Mouse (Mus musculus): ENCODE measurements at regions not wholly inside any gene's neighbourhood (a gene's known extent, or its start where the extent isn't known, plus 50 kb on each side); places are given as distances from the start of the nearest gene placed in this dataset.

- 69% methylated on average over 1 of the region's 1 CpGs for WGBS
- ATAC-seq (ENCODE audit: low FRiP score, low read depth) = no peak
- no peak overlapping the region for H3K4me2 ChIP-seq (replicated peaks)
Observed at GRCm38 (mm10) chr14:101067082-101067481, 133.0 kb downstream of the Prr30 start.

GRCm38 (mm10) chr14:101056874-101057273, 143.3 kb downstream of the Prr30 start:
- H3K27ac ChIP-seq = no peak overlapping the region
- WGBS = 57% methylated on average over 2 of the region's 2 CpGs
- H3K4me1 ChIP-seq = peaks cover 26% of the 10 kb centered on the region
- H3K27me3 ChIP-seq = no peaks in the 10 kb centered on the region
- ATAC-seq (ENCODE audit: low FRiP score, low read depth) = no peak
- no peaks in the 10 kb centered on the region for H3K9me3 ChIP-seq
- no peak overlapping the region for H3K4me3 ChIP-seq
- H3K9ac ChIP-seq = no peak overlapping the region
- no peaks in the 10 kb centered on the region for H3K36me3 ChIP-seq
- no peak overlapping the region for H3K4me2 ChIP-seq (replicated peaks)

More at GRCm38 (mm10) chr14:101067082-101067481, 133.0 kb downstream of the Prr30 start:
- Histone ChIP-seq H3K9ac (no peak overlapping the region), H3K27ac (no peak overlapping the region), H3K4me3 (no peak overlapping the region), H3K36me3 (no peaks in the 10 kb centered on the region), H3K4me1 (peaks cover 7% of the 10 kb centered on the region), H3K9me3 (no peaks in the 10 kb centered on the region), H3K27me3 (no peaks in the 10 kb centered on the region)

GRCm38 (mm10) chr14:101055915-101056314, 144.2 kb downstream of the Prr30 start:
- Histone ChIP-seq H3K27me3 (no peaks in the 10 kb centered on the region), H3K9me3 (no peaks in the 10 kb centered on the region), H3K4me3 (no peak overlapping the region), H3K4me1 (peaks cover 30% of the 10 kb centered on the region), H3K36me3 (no peaks in the 10 kb centered on the region), H3K4me2 (replicated peaks) (peak overlapping the region; percentile 15), H3K9ac (no peak overlapping the region), H3K27ac (peak overlapping the region; percentile 53; the same call in 1 of the 2 replicates)
- 14% methylated on average over 3 of the region's 3 CpGs for WGBS
- ATAC-seq (ENCODE audit: low FRiP score, low read depth) = peak; percentile 83

- peaks cover 26% of the 10 kb centered on the region for H3K4me1 ChIP-seq
- no peaks in the 10 kb centered on the region for H3K27me3 ChIP-seq
- no peaks in the 10 kb centered on the region for H3K36me3 ChIP-seq
- no peak overlapping the region for H3K9ac ChIP-seq
- H3K4me3 ChIP-seq = no peak overlapping the region
- no peak overlapping the region for H3K27ac ChIP-seq
- no peak for ATAC-seq (ENCODE audit: low FRiP score, low read depth)
- H3K4me2 ChIP-seq (replicated peaks) = no peak overlapping the region
- H3K9me3 ChIP-seq = no peaks in the 10 kb centered on the region
- 67% methylated on average over 4 of the region's 4 CpGs for WGBS
Observed at GRCm38 (mm10) chr14:101054786-101055185, 145.3 kb downstream of the Prr30 start.

GRCm38 (mm10) chr14:101052760-101053159, 147.4 kb downstream of the Prr30 start:
- no peak for ATAC-seq (ENCODE audit: low FRiP score, low read depth)
- Histone ChIP-seq H3K9me3 (no peaks in the 10 kb centered on the region), H3K27ac (no peak overlapping the region), H3K4me2 (replicated peaks) (no peak overlapping the region), H3K4me3 (no peak overlapping the region), H3K9ac (no peak overlapping the region), H3K36me3 (no peaks in the 10 kb centered on the region), H3K27me3 (no peaks in the 10 kb centered on the region), H3K4me1 (peaks cover 26% of the 10 kb centered on the region)
- WGBS = 80% methylated on average over 2 of the region's 2 CpGs

- no peaks in the 10 kb centered on the region for H3K9me3 ChIP-seq
- no peak overlapping the region for H3K4me2 ChIP-seq (replicated peaks)
- no peaks in the 10 kb centered on the region for H3K27me3 ChIP-seq
- H3K27ac ChIP-seq = no peak overlapping the region
- ATAC-seq (ENCODE audit: low FRiP score, low read depth) = no peak
- peaks cover 9% of the 10 kb centered on the region for H3K4me1 ChIP-seq
- no peak overlapping the region for H3K9ac ChIP-seq
- H3K36me3 ChIP-seq = no peaks in the 10 kb centered on the region
- 93% methylated on average over 2 of the region's 2 CpGs for WGBS
- no peak overlapping the region for H3K4me3 ChIP-seq
Observed at GRCm38 (mm10) chr14:101050212-101050611, 149.9 kb downstream of the Prr30 start.

- no peak overlapping the region for H3K4me3 ChIP-seq
- ATAC-seq (ENCODE audit: low FRiP score, low read depth) = no peak
- 81% methylated on average over 4 of the region's 4 CpGs for WGBS
Observed at GRCm38 (mm10) chr14:101049664-101050203, 150.4 kb downstream of the Prr30 start.

GRCm38 (mm10) chr14:101043494-101043893, 156.6 kb downstream of the Prr30 start:
- Histone ChIP-seq H3K4me3 (no peak overlapping the region), H3K9ac (no peak overlapping the region), H3K9me3 (no peaks in the 10 kb centered on the region), H3K4me1 (no peaks in the 10 kb centered on the region), H3K36me3 (no peaks in the 10 kb centered on the region), H3K27ac (no peak overlapping the region), H3K4me2 (replicated peaks) (no peak overlapping the region), H3K27me3 (no peaks in the 10 kb centered on the region)
- no peak for ATAC-seq (ENCODE audit: low FRiP score, low read depth)
- 16% methylated on average over 4 of the region's 4 CpGs for WGBS

More at GRCm38 (mm10) chr14:101049664-101050203, 150.4 kb downstream of the Prr30 start:
- no peak overlapping the region for H3K9ac ChIP-seq
- 0 out of 2 replicates have a peak, but pooled peaks cover 6% of the 10 kb centered on the region for H3K4me1 ChIP-seq
- no peaks in the 10 kb centered on the region for H3K9me3 ChIP-seq
- no peak overlapping the region for H3K4me2 ChIP-seq (replicated peaks)
- no peak overlapping the region for H3K27ac ChIP-seq
- H3K27me3 ChIP-seq = no peaks in the 10 kb centered on the region
- H3K36me3 ChIP-seq = no peaks in the 10 kb centered on the region

GRCm38 (mm10) chr14:101001070-101001469, 199.1 kb downstream of the Prr30 start:
- ATAC-seq (ENCODE audit: low FRiP score, low read depth) = no peak
- no peaks in the 10 kb centered on the region for H3K27me3 ChIP-seq
- WGBS = 27% methylated on average over 1 of the region's 1 CpGs
- H3K4me2 ChIP-seq (replicated peaks) = no peak overlapping the region
- H3K9me3 ChIP-seq = no peaks in the 10 kb centered on the region
- H3K27ac ChIP-seq = no peak overlapping the region
- H3K9ac ChIP-seq = no peak overlapping the region
- no peaks in the 10 kb centered on the region for H3K36me3 ChIP-seq
- no peaks in the 10 kb centered on the region for H3K4me1 ChIP-seq
- H3K4me3 ChIP-seq = no peak overlapping the region

- Histone ChIP-seq H3K9me3 (no peaks in the 10 kb centered on the region), H3K4me2 (replicated peaks) (no peak overlapping the region), H3K27me3 (no peaks in the 10 kb centered on the region), H3K4me1 (no peaks in the 10 kb centered on the region), H3K9ac (no peak overlapping the region), H3K27ac (no peak overlapping the region), H3K36me3 (no peaks in the 10 kb centered on the region), H3K4me3 (no peak overlapping the region)
- 96% methylated on average over 5 of the region's 5 CpGs for WGBS
- no peak for ATAC-seq (ENCODE audit: low FRiP score, low read depth)
Observed at GRCm38 (mm10) chr14:100980754-100981153, 219.4 kb downstream of the Prr30 start.

- H3K4me1 ChIP-seq = no peaks in the 10 kb centered on the region
- WGBS = 81% methylated on average over 2 of the region's 2 CpGs
- H3K9me3 ChIP-seq = no peaks in the 10 kb centered on the region
- no peak overlapping the region for H3K9ac ChIP-seq
- no peak overlapping the region for H3K27ac ChIP-seq
- ATAC-seq (ENCODE audit: low FRiP score, low read depth) = no peak
- H3K4me2 ChIP-seq (replicated peaks) = no peak overlapping the region
- H3K4me3 ChIP-seq = no peak overlapping the region
- no peaks in the 10 kb centered on the region for H3K27me3 ChIP-seq
- no peaks in the 10 kb centered on the region for H3K36me3 ChIP-seq
Observed at GRCm38 (mm10) chr14:100978515-100978914, 221.6 kb downstream of the Prr30 start.

GRCm38 (mm10) chr14:100970970-100971369, 229.2 kb downstream of the Prr30 start:
- Histone ChIP-seq H3K4me2 (replicated peaks) (no peak overlapping the region), H3K4me3 (no peak overlapping the region), H3K9ac (no peak overlapping the region), H3K9me3 (no peaks in the 10 kb centered on the region), H3K27me3 (no peaks in the 10 kb centered on the region), H3K4me1 (no peaks in the 10 kb centered on the region), H3K36me3 (no peaks in the 10 kb centered on the region), H3K27ac (no peak overlapping the region)
- ATAC-seq (ENCODE audit: low FRiP score, low read depth) = no peak
- 82% methylated on average over 2 of the region's 2 CpGs for WGBS

GRCm38 (mm10) chr14:100960198-100960597, 239.9 kb downstream of the Prr30 start:
- no peaks in the 10 kb centered on the region for H3K4me1 ChIP-seq
- H3K4me2 ChIP-seq (replicated peaks) = no peak overlapping the region
- H3K4me3 ChIP-seq = no peak overlapping the region
- no peaks in the 10 kb centered on the region for H3K9me3 ChIP-seq
- ATAC-seq (ENCODE audit: low FRiP score, low read depth) = no peak
- H3K27ac ChIP-seq = no peak overlapping the region
- H3K9ac ChIP-seq = no peak overlapping the region
- no peaks in the 10 kb centered on the region for H3K36me3 ChIP-seq
- no peaks in the 10 kb centered on the region for H3K27me3 ChIP-seq
